Mouse (Mus musculus) thymus, postnatal 4 days (tissue): ENCODE measurements at regions not wholly inside any gene's neighbourhood (a gene's known extent, or its start where the extent isn't known, plus 50 kb on each side); places are given as distances from the start of the nearest gene placed in this dataset.
A peak's percentile ranks its signal among the peaks of the same experiment; 100 is the strongest.

ENCODE experiments used
- DNase-seq: peaks from one replicate; pipeline ENCODE4 v3.0.0; 2021

DNA sequence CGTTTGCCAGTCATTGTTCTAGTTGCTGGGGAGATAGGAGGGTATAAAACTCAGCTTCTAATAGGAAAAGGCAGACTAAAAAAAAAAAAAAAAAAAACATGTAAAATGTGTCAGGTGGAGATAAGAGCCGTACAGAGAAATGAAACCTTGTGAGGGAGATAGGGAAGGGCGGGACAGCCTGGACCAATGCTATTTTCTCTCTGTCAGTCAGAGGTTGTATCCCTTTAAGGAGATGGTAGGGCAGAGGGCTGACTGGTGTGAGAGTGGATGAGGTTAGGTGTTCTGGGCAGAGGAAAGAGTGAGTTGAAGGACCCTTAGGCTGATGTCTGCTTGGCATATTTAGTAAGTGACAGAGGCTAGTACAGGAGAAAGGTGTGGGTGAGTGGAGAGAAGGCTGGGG is 169.2 kb upstream of the Serpine2 start:
- DNase-seq: no peak

DNA sequence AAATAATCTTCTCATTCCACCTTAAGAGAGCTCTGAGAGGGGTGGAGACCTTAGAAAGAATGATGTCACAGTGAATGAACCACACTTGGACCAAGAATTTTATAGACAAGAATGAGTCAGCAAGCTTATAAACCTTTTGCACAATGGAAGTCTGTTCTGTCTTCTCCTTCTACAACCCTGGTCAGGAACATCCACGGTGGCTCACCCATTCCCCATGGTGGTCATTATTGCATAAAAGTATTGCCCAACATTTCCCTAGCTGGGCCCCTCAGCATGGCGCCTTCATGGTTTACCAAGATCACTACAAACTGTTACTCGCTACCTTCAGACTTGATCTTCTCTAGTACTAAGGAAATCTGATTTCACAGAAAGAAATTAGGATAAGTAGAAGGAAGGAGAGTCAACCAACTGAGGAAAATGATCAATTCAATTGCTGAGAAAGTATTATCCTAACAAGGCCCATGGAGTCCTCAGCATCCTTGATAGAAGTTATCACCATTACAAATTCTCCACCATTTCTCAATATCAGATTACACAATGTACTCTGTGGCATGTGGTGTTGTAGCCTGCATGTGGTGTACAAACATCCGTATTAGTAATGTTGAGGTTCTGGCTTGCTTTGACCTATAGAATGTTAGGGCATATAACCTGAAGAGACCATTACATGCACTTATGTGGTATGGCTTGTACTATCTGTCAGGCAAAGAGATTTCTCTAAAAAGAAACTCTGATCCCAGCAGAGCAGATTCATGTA is 165.1 kb upstream of the Serpine2 start:
- DNase-seq: no peak

DNA sequence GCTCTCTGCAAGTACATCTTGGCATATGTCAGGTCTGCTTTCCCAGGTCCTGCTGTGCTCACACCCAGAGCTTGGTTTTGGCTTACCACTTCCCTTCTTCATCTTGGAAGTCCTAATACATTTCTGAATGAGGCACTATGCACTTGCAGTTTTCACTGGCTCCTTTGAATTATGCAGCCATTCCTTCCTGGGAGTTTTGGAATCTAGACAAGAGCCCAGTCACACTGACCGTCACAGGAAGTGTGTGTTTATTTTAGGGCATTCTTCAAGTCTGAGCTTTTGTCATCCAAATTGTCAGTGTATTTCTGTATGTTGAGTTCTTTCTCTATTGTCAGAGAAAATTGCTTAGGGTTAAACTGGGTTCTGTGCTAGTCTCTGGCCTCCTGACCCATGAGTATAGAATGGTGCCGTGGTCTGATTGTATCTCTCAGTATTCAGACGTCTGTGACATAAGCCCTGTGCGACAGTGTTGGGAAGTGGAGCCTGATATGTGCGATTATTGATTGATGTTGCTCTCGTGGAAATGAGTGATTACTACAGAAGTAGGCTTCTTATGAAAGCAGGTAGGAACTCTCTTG is 162.6 kb upstream of the Serpine2 start:
- DNase-seq: no peak

DNA sequence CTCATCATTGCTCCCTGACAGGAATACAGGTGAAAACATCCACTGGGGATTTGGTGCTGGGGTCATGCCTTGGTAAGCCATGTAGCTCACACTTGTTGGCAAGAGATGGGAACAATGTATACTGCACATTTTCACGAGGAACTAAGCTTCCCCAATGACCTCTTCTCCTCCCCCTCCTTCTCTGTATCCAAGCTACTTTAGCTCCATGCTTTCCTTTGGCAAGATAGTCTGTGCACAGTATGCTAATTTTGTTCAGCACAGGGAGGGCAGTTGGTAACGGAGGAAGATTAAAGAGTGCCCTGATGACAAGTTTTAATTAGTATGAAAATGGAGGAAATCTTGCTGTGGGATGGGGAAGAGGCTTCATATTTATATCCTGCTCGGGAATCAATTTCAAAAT is 160.9 kb upstream of the Serpine2 start:
- no peak for DNase-seq

DNA sequence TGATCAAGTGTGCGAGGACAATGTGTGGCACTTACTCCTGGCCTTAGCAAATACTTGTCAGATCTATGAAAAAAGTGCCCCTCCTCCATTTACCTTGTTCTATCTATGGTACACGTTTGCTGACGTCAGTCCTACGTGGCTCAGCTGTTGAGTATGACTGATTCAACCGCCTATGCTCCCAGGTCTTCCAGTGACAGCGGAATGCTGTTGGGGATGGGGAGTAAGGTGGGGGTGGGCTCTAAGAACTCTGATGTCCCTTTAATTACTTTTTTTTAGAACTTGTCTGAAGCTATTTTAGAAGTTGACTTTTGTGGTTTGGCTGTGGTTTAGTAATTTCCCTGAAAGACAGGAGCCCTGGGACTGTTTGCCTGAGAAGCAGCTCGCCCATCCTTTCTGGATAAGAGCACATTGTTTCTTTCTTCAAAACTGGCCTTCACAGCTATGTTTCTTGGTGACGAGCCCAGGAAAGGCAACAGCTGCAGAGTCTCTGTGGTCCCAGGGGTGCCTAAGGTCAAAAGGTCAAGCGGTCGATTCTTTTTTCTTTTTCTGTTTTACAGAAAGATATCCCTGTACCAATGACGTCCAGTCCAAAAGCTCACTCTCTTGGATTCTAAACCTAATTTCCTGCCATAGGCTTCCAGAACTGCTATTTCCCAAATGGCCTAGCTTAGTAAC is 157.5 kb upstream of the Serpine2 start:
- DNase-seq: no peak

DNA sequence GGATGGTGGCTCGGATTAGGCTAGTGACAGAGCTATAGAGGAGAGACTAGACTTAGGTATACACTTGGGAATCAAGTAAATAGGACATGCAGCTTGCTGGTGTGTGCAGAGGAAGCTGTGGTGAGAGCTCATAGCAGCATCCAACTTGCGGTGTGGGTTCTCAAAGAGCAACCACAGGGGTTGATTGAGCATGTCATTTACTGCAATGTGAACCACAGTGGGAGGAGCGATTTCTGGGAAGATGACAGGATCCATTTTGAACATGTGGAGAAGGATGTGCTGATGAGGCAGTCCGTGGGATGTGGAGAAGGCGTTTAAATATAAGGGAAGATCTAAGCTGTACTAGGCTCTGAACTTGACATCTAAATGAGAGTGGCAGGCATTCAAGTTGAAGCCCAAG is 154.5 kb upstream of the Serpine2 start:
- no peak for DNase-seq

DNA sequence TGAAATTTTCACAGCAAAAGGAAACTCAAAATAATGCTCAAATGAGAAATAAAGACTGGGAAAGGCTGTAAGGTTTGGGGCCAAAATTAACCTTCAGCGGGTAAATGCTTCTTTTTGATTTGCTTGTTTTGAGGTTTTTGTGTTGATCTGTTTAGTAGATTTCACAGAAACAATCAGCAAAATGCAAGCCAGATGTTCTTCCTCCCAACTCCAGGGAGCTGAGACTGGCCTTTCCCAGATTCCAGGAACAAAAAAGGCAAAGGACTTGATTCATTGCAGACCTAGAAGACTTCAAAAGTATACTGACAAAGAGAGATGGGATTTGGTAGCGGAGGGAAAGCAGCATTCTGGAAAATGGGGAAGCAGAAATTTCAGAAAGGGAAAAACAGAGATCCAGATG is 153.6 kb upstream of the Serpine2 start:
- no peak for DNase-seq

DNA sequence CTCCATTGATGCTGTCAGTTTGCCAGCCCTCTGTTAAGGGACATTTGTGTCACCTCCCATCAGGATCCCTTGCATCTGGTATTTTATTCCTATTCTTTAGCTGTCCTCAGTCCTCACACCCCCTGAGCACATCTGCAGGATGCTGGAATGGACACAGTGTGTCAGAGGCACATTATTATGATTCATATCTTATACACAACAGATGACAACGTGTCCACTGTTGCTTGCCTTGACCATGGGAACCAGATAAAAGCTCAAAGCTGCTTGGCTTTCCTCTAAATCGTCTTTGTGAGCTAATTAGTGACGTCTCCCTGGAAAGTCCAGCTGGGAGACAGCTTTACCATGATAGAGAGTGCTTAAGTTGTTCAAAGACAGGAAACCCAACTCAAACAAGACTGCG is 149.7 kb upstream of the Serpine2 start:
- no peak for DNase-seq

DNA sequence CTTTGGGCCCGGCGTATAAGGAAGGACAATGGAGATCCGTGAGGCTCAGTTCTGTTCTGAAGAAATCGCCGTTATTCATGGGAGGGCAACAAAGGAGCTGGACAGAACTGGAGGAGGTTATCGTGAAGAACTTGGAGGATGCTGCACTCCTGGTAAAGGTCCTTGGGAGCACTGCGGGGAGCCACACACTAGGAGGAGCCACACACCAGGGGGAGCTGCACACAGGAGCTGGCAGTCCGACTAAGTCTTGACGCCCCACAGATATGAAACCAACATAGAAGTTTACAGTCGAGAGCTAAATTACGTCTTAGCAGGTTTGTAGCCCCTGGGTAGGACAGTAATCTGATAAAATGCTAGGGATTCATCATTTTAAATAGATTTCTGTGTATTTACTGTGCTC is 138.1 kb upstream of the Serpine2 start:
- DNase-seq: peak; percentile 14

DNA sequence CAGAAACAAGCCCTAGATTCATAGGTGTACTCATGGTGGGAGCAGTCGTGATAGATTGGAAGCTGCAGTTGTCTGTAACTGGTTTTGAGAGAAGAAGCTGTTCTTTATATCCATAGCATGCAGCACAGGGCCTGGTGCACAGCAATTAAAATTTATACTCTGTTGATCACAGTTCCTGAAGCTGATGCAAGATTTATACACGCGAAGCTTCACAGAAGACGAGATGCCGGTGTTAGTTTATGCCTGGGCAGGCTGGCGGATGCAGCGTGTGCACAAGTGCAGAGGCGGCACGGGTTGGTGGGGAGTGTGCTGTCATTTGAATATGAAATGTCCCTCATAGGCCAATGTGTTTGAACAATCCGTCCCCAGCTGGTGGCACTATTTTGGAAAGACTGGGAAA is 136.9 kb upstream of the Serpine2 start:
- DNase-seq: no peak

DNA sequence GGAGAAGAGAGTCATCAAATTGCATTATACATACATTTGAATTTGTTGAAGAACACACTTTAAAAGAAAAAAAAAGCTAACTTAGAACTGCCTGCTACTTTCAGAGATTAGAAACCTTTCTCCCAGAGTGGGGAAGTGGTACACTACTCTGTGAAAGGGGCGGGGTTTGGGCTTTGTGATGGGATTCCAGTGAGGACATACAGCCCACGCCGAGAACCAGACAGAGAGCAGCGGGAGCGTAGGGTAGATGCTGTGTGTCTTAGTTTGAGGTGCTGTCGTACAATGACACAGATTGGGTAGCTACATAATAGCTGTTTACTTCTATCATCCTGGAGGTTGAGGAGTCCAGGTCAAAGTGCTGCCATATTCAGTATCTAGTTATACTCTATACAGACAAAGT is 136.5 kb upstream of the Serpine2 start:
- DNase-seq: no peak

DNA sequence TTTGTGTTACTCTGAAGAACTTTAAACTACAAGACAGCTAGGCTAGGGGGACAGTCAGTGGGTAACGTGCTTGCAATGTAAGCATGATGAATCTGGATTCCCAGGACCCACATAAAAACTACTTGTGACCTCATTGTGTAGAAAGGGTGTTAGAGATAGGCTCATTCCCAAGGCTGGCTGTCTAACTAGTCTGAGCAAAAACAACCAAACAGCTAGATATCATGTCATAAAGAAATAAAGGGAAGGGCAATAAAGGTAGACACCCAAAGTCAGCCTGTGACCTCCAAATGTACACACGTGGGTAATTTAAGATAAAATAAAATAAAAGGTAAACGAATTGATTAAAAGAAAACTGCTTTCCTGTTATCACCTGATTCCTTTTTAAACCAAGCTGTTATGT is 123.7 kb upstream of the Serpine2 start:
- no peak for DNase-seq

DNA sequence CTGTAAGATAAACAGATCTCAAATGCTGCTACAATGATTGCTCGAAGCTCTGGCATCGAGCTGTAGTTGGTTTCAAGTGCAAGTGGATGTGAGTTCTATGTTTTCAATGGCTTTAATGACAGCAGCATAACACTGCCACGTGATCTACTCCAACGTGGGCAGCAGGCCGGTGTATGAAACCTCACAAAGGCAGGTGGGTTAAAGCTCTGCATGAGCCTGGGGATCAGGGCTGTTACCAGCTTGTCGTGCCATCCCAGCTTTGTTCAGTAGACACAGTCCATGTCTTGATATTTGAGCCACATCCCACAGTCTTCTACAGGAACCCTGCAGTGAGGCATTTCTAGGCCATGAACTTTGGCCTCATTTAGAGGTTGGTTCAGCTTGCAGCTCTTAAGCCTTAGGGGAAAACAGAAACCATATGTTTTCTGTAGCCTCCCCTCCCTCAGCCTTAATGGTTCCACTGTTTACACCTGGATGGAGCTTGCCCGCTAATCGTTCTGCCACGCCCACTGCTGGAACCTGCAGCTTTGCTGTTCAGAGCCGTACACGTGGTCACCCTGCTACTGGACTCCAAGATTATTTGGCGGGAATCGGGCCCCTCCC is 121.8 kb upstream of the Serpine2 start:
- no peak for DNase-seq

DNA sequence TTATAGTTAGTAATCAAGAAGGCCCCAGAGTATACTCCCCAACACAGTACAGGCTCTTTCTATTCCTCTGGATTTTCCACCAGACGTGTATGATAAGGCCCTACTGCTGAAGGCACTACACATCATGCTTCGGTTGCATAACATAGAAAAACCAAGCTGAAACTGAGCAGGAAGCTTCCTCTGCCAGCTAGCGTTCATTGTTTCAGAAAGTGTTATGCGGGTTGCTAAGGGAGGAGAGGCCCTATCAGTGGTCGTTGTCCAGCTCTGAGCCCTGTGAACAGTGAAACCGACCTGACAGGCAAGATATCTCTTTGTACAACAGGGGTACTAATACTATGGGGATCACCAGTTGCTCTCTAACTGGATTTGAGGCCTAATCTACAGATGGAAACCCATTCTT is 118.9 kb upstream of the Serpine2 start:
- no peak for DNase-seq

DNA sequence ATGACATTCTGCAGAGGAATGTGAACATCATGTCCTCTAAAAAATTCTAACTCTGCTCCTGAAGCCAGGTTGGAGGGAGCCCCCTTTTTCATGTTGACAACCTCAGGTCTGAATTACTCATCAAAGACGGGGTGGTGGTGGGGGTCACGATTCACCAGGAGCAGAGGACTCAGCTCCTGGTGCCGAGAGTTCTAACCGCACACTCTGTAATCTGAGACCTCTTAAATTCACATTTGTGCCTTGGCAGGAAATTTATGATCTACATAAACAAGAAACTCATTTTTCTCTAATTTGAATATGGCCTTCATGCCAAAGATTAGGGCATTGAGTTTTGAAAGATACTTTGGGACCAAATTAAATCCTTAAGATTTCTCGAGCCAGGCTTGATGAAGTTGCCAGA is 117.2 kb upstream of the Serpine2 start:
- DNase-seq: no peak

DNA sequence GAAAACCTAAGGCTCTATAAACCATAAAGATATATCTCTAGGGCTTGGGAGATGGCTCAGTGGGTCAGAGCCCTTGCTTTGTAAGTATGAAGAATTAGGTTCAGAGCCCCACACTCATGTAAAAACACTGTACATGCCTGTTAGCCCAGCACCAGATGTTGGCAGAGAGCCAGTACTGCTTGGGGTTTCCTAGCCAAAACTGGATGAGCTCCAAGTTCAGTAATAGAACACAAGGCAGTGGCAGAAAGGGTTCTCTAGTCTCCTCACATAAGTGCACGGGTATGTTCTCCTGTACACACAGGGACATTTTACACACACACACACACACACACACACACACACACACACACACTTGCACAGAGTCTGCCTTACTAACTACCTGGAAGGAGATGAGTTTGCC is 95.1 kb upstream of the Serpine2 start:
- no peak for DNase-seq

DNA sequence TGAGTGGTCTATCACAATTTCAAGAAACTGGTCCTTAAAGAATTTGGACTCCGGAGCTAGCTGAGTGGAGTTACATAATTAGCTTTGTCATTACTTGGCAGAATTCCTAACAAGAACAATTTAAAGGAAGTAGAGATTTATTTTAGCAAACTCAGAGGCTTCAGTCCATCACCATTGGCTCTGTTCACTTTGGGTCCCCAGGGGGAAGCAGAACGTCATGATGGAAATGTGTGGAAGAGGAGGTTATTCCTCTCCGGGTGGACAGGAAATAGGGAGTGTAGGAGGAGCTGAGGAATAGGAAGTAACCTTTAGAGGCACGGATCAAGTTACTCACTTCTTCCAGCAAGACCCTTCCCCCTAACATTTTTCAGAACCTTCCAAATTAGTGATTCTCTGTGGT is 83.3 kb upstream of the Serpine2 start:
- DNase-seq: no peak

DNA sequence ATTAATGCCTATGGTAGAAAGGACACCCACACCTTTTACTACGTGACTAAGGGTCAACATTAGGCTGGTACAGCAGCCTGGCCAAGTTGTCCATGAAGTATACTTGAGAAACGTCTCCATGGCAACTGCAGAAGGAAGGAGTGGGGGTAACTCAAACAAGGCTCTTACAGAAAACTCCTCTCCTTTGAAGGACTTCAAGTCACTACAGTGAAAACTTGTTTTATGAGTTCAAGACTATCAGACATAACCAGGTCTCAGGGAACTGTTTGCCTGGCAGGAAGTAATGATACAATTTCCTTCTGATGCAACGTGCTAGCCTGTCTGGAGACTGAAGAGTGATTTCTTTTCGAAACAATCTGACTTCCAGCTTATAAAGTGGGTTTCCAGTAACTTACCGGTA is 71.5 kb upstream of the Serpine2 start:
- no peak for DNase-seq

DNA sequence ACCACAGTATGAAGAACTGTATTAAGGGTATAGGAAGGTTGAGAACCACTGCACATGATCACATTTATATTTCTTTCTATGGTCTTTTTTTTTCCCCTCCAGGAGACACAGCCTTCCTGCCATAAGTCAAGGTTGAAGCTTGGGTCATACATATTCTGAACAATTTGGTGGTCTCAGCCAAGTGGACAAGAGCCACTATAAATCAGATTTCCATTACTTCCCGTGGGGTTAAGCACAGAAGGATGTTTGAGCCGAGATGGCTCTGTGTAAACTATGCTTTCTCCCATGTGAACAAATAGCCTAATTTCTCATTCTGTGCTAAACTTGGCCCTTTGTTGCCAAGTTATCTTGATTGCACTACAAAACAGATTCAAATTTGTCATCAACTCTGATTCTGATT is 66.8 kb upstream of the Serpine2 start:
- DNase-seq: no peak

DNA sequence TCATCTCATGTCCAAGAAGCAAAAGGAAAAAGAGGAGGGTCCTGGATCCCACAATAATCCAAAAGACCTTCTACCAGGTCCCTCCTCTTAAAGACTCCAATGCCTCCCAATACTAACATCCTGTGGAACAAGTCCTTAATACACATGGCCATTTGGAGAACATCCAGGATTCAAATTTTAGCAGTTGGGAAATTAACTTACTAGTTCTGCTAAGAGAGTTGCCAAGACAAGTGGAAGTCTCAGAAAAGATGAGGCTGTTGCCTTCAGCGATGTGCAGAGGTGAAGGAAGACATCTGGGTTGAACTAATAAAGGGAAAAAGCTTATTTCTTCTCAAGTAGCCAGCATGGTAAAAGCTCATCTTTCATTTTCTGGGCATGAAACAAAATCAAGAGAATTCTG is 64.8 kb upstream of the Serpine2 start:
- no peak for DNase-seq

DNA sequence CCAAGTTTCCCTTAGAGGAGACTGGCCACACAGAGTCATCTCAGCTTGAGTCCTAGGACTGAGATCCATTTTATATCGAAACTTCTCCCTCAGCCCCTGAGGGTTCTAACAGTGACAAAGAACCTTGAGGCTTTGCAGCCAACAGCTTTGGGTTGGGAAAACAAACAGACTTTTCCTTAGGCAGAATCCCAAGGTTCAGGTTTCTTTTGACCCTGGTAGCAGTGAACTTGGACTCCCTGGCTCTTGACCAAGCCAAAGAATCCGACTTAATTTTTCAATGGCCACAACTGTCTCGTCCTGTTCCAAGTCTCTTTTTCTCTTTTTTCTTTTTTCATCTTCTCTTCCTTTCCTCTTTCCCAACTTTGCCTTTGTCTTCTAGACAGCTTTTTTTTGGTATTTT is 60.9 kb upstream of the Serpine2 start:
- DNase-seq: no peak

DNA sequence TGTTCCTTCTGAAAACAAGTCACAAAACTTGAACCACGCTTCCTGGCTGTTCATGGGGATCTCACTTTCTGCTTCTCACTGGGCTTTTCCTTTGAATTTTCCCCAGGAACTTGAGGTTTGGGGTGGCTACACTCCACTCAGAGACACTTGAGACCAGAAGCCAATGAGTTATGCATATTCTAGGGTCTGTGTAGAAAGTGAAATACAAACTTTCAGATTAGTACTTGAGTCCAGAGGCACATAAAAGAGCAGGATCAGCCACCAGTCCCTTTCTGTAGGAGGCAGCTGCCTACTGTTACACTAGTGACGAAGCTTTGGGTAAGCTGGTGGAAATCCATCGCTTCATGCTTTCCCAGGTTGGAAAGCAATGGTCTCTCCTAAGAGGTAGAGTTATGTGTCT is 60.4 kb upstream of the Serpine2 start:
- no peak for DNase-seq

DNA sequence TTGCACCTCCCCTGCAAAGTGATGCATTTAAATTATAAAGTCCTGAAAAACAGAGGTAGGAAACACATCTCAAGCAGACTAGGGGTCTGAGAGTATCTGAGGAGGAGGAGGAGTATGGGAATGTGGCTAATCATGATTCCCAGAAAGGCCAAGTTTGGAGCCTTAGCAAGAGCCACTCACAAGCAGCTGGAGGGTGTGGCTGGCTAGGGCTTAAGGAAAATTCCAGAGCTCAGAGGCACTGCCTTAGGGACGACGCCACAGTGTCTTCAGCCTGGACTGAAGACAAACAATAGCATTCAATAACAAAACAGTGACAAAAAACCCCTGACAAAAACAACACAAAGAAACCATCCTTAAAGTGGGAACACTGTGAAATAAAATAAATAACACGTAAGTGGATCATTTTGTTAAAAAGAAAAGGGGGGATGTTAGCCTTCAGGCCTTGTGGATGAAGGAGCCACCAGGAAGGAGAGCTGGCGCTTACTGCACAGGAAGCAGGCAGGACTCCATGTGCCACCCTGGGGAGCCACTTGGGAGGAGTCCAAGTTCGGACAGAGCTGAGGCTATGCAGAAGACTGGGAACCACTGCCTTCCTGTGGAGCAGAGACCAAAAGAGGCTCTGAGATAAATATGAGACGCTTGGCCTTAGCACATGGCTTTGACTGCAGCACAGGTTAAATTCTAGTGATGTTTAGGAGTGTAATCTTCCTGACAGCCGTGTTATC is 56.6 kb upstream of the Serpine2 start:
- DNase-seq: no peak
